In genomic region chr14:92866462-92866861, GRCm38 (mm10) we compare ENCODE assay signal across 16 mouse cellular contexts.
"Had no signal": no experiment of that assay in that cellular context is flagged by ENCODE, and none has a peak within 500 bp of the region (broad histone marks: within the 10 kb centered on the region; RNA-seq: fewer than 3 reads in every experiment).

No protein-coding gene starts in this region.

- H3K4me3 ChIP-seq: neural tube, embryonic 13.5 days; neural tube, embryonic 15.5 days; stomach, embryonic 15.5 days had no signal

- H3K4me1 ChIP-seq: neural tube, embryonic 13.5 days; neural tube, embryonic 15.5 days; stomach, embryonic 15.5 days had no signal

- DNase-seq: retina, postnatal 1 day; right cerebral cortex, adult 18-20 months; right cerebral cortex, postnatal 14 days; right cerebral cortex, postnatal 25 days; right cerebral cortex, postnatal 4 days; spleen, adult 18-20 months; thymus, adult 18-20 months; thymus, adult 2 months; thymus, postnatal 14 days; thymus, postnatal 25 days; thymus, postnatal 36 days; thymus, postnatal 4 days had no signal

- H3K36me3 ChIP-seq: neural tube, embryonic 13.5 days; neural tube, embryonic 15.5 days; stomach, embryonic 15.5 days had no signal

- H3K9ac ChIP-seq: neural tube, embryonic 13.5 days; neural tube, embryonic 15.5 days; stomach, embryonic 15.5 days had no signal

- H3K27me3 ChIP-seq: neural tube, embryonic 13.5 days; neural tube, embryonic 15.5 days; stomach, embryonic 15.5 days had no signal

- H3K27ac ChIP-seq: neural tube, embryonic 13.5 days; neural tube, embryonic 15.5 days; stomach, embryonic 15.5 days; stomach, postnatal 0 days had no signal

- H3K4me2 ChIP-seq: neural tube, embryonic 13.5 days; neural tube, embryonic 15.5 days; stomach, embryonic 15.5 days had no signal

- H3K9me3 ChIP-seq: neural tube, embryonic 13.5 days; neural tube, embryonic 15.5 days; stomach, embryonic 15.5 days had no signal
